Mouse (Mus musculus) thymus, adult 2 months (tissue): ENCODE measurements around the gene Pitx1. TPM values are rescaled to one million over a fixed set of nuclear protein-coding genes. Genes with fewer than 3 reads are reported as not detected.

ENCODE experiments used
- DNase-seq: peaks from one replicate; pipeline ENCODE4 v3.0.0; 2021
- H3K27ac ChIP-seq: fragments of 200-500 bp; 2 replicates; pipeline ENCODE4 v1.5.1; 2012; ENCODE audit warnings: low read length, control low read depth; ENCODE audit not compliant: control insufficient read depth, insufficient read depth
- H3K27me3 ChIP-seq: fragments of 200-500 bp; 2 replicates; pipeline ENCODE4 v1.6.1; 2012; ENCODE audit warnings: mild to moderate bottlenecking, low read length, moderate library complexity, mixed read lengths; ENCODE audit not compliant: control insufficient read depth, insufficient read depth
- H3K36me3 ChIP-seq: fragments of 200-500 bp; 2 replicates; pipeline ENCODE4 v1.6.1; 2012; ENCODE audit warnings: mild to moderate bottlenecking, low read length, moderate library complexity; ENCODE audit not compliant: control insufficient read depth, insufficient read depth
- H3K4me1 ChIP-seq: fragments of 200-500 bp; replicated peaks from 2 replicates; pipeline ENCODE4 v1.6.1; 2012; ENCODE audit warnings: low read length; ENCODE audit not compliant: control insufficient read depth, insufficient read depth
- H3K4me3 ChIP-seq: fragments of 200-500 bp; 2 replicates; pipeline ENCODE4 v1.5.1; 2012; ENCODE audit warnings: mild to moderate bottlenecking, low read length, control low read depth, moderate library complexity; ENCODE audit not compliant: control insufficient read depth, insufficient read depth
- CTCF ChIP-seq: fragments of 200-500 bp; IDR thresholded peaks from 2 replicates; pipeline ENCODE4 v1.5.1; 2012; ENCODE audit warnings: mild to moderate bottlenecking, control low read depth, low read length, moderate library complexity, borderline replicate concordance; ENCODE audit not compliant: control insufficient read depth, poor library complexity, insufficient read depth; ENCODE audit errors: extremely low read depth
- POLR2A ChIP-seq: fragments of 200-500 bp; IDR thresholded peaks from 2 replicates; pipeline ENCODE4 v1.6.1; 2012; ENCODE audit warnings: mild to moderate bottlenecking, low read length, control low read depth, moderate library complexity; ENCODE audit not compliant: control insufficient read depth, poor library complexity, insufficient read depth; ENCODE audit errors: extremely low read depth
- WGBS: fragments of 180-500 bp; shearing (Covaris S2); methylation state at CpG from one replicate; pipeline ENCODE4 v1.1.7; 2018; 5-methylcytosine and 5-hydroxymethylcytosine counted together
- polyA plus RNA-seq: library from polyadenylated mRNA; depleted of rRNA; stranded (reverse); fragments of >200 nt; gene quantifications from 2 replicates; pipeline ENCODE4 v1.2.3, GENCODE M21; 2012

Pitx1 gene
- polyA plus RNA-seq, 1 experiment, result 0.07 TPM

- TF ChIP-seq POLR2A (no peak), CTCF (no peak)
- H3K27ac ChIP-seq, result no peak overlapping the region
- WGBS, result 20% methylated on average over 10 of the region's 10 CpGs
- DNase-seq, result no peak
- no peaks in the 10 kb centered on the region for H3K36me3 ChIP-seq
- H3K27me3 ChIP-seq, result no peaks in the 10 kb centered on the region; the same call in 1 of the 2 replicates
- H3K4me1 ChIP-seq, result no peaks in the 10 kb centered on the region
- H3K4me3 ChIP-seq, result no peak overlapping the region
These were observed 11.8 kb upstream of the Pitx1 start for GRCm38 (mm10) chr13:55847805-55848204.

GRCm38 (mm10) chr13:55843700-55844099, 7.7 kb upstream of the Pitx1 start:
- H3K4me1 ChIP-seq, result no peaks in the 10 kb centered on the region
- DNase-seq, result no peak
- H3K27ac ChIP-seq, result no peak overlapping the region
- WGBS, result 97% methylated on average over 1 of the region's 1 CpGs
- TF ChIP-seq CTCF (no peak), POLR2A (no peak)
- H3K4me3 ChIP-seq, result no peak overlapping the region
- no peaks in the 10 kb centered on the region; the same call in 1 of the 2 replicates for H3K27me3 ChIP-seq
- H3K36me3 ChIP-seq, result no peaks in the 10 kb centered on the region

- DNase-seq, result no peak
- no peaks in the 10 kb centered on the region for H3K36me3 ChIP-seq
- H3K27me3 ChIP-seq, result peaks cover 21% of the 10 kb centered on the region
- H3K4me1 ChIP-seq, result no peaks in the 10 kb centered on the region
- no peak overlapping the region for H3K4me3 ChIP-seq
- H3K27ac ChIP-seq, result no peak overlapping the region
- no peak for TF ChIP-seq POLR2A
- 61% methylated on average over 14 of the region's 14 CpGs for WGBS
These were observed 4.2 kb upstream of the Pitx1 start for GRCm38 (mm10) chr13:55840223-55840622.

GRCm38 (mm10) chr13:55836786-55837780, 1.1 kb upstream of the Pitx1 start:
- Histone ChIP-seq H3K4me3 (no peak overlapping the region), H3K4me1 (no peaks in the 10 kb centered on the region), H3K36me3 (no peaks in the 10 kb centered on the region), H3K27ac (no peak overlapping the region), H3K27me3 (peaks cover 34% of the 10 kb centered on the region)
- 7% methylated on average over 32 of the region's 32 CpGs for WGBS
- TF ChIP-seq CTCF, result no peak
- TF ChIP-seq POLR2A, result no peak
- DNase-seq, result no peak

- H3K36me3 ChIP-seq, result no peaks in the 10 kb centered on the region
- no peaks in the 10 kb centered on the region for H3K4me1 ChIP-seq
- no peak for DNase-seq
- TF ChIP-seq POLR2A, result no peak
- no peak for TF ChIP-seq CTCF
- peaks cover 40% of the 10 kb centered on the region for H3K27me3 ChIP-seq
- H3K27ac ChIP-seq, result no peak overlapping the region
- 12% methylated on average over 33 of the region's 33 CpGs for WGBS
- H3K4me3 ChIP-seq, result no peak overlapping the region
These were observed 369 bp downstream of the Pitx1 start for GRCm38 (mm10) chr13:55835548-55836097.

GRCm38 (mm10) chr13:55834667-55835066, 1.3 kb downstream of the Pitx1 start:
- H3K27me3 ChIP-seq, result peaks cover 40% of the 10 kb centered on the region
- no peak for TF ChIP-seq CTCF
- TF ChIP-seq POLR2A, result no peak
- no peak overlapping the region for H3K27ac ChIP-seq
- H3K36me3 ChIP-seq, result no peaks in the 10 kb centered on the region
- H3K4me3 ChIP-seq, result no peak overlapping the region
- WGBS, result 31% methylated on average over 5 of the region's 5 CpGs
- no peak for DNase-seq
- H3K4me1 ChIP-seq, result no peaks in the 10 kb centered on the region

- Histone ChIP-seq H3K4me3 (no peak overlapping the region), H3K36me3 (no peaks in the 10 kb centered on the region), H3K4me1 (no peaks in the 10 kb centered on the region), H3K27ac (no peak overlapping the region), H3K27me3 (peaks cover 43% of the 10 kb centered on the region)
- 16% methylated on average over 7 of the region's 7 CpGs for WGBS
- TF ChIP-seq POLR2A (no peak), CTCF (no peak)
- no peak for DNase-seq
These were observed 2.1 kb downstream of the Pitx1 start for GRCm38 (mm10) chr13:55833921-55834320.
